Mouse (Mus musculus): ENCODE measurements at regions not wholly inside any gene's neighbourhood (a gene's known extent, or its start where the extent isn't known, plus 50 kb on each side); places are given as distances from the start of the nearest gene placed in this dataset.

- DNase-seq (ENCODE audit: low spot score in 2 of 2): peak; percentile 15 to 46
- intact Hi-C loops (cut with DNase I): no loop called here
These were observed 1214.4 kb upstream of the Igfbp7 start for GRCm38 (mm10) chr5:78621987-78622854.

DNA sequence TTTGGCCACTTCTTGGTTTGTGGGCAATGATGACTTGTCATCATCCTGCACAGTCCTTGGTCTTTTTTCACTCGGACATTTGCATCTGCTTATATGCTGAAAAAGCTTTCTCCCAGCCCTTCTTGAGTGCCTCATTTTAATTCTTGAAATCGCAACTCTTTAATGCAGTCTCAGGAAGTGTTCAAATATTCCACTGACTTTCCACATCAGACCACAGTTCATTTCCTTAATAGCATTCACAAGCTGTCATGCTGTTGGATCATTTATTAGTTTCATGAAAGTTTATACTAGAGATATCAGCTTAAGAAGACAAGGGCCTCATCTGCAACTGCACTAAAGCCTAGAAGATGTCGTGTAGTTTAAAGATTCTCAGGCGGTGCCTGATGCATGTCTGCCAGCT, 1200.5 kb upstream of the Igfbp7 start:
- DNase-seq (ENCODE audit: low spot score in 2 of 2): no peak
- intact Hi-C loops (cut with DNase I): no loop called here

DNA sequence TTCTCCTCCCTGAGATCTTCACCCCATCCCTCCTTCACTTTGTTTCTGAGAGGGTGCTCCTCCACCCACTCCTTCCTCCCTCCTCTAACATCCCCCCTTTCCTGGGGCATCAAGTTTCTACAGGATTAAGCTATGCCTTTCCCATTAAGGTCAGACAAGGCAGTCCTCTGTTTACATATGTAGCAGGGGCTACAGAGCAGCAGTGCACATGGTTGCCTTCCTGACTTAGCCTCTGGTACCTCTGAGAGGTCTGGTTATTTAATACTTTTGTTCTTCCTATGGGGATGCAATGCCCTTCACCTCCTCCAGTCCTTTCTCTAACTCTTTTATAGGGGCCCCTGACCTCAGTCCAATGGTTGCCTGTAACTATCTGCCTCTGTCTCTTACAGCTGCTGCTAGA, 1194.8 kb upstream of the Igfbp7 start:
- intact Hi-C loops (cut with DNase I): no loop called here
- no peak for DNase-seq (ENCODE audit: low spot score in 2 of 2)

- peak; percentile 70 to 80 for DNase-seq (ENCODE audit: low spot score in 2 of 2)
- intact Hi-C loops (cut with DNase I): no loop called here
These were observed 1177.0 kb upstream of the Igfbp7 start for GRCm38 (mm10) chr5:78584823-78585222.

DNA sequence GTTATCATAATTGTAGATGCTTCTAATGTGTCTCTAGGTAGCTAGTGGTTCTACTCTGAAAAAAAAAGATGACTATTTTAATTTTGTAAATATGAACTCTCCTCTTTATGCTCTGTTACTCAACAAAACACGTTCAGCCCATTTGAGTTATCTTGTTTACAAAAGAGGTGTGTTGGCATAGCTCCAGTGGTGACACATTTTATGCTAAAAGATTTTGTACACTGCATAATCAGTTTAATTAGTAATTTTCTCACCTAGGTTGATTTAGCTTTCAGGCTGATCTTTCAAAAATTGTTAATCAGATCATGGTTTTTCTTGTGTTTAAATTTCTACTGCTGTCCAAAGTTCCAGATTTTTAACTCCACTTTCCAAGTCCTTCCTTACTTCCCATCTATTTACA, 1149.1 kb upstream of the Igfbp7 start:
- DNase-seq (ENCODE audit: low spot score in 2 of 2): no peak
- intact Hi-C loops (cut with DNase I): no loop called here

DNA sequence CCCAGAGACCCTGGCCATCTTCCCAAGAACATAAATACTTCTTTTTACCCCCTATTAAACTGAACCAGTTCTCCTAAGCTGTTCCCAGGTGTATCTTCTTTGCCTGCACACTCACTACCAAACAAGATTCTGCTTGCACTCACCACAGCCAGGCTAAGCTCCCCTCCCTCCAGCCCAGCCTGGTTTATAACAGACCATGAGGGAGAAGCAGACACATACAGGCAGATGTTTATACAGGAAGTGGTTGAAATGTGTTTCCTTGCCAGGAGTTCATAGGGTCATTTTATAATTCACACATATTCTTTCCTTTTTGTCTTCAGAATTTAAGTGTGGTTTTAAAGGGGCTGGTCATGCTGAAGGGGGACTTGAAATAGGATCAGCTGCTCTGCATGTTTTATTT, 1127.5 kb upstream of the Igfbp7 start:
- DNase-seq (ENCODE audit: low spot score in 2 of 2): no peak
- intact Hi-C loops (cut with DNase I): no loop called here
